ENCODE assay signal across 40 mouse cellular contexts in genomic region chrX:103368650-103369049, GRCm38 (mm10). TPM values are rescaled to one million over a fixed set of nuclear protein-coding genes. Genes with fewer than 3 reads are reported as not detected.
"Had no signal": no experiment of that assay in that cellular context is flagged by ENCODE, and none has a peak within 500 bp of the region (broad histone marks: within the 10 kb centered on the region; RNA-seq: fewer than 3 reads in every experiment).

No protein-coding gene starts in this region.

- H3K9me3 ChIP-seq: embryonic facial prominence, embryonic 10.5 days; embryonic facial prominence, embryonic 12.5 days; embryonic facial prominence, embryonic 13.5 days; embryonic facial prominence, embryonic 15.5 days; forebrain, embryonic 10.5 days; forebrain, embryonic 12.5 days; forebrain, embryonic 13.5 days; forebrain, embryonic 15.5 days; heart, embryonic 10.5 days had no signal

- H3K4me1 ChIP-seq: embryonic facial prominence, embryonic 10.5 days; embryonic facial prominence, embryonic 12.5 days; embryonic facial prominence, embryonic 13.5 days; embryonic facial prominence, embryonic 15.5 days; forebrain, embryonic 12.5 days; forebrain, embryonic 13.5 days; heart, embryonic 10.5 days had no signal

- H3K36me3 ChIP-seq: embryonic facial prominence, embryonic 10.5 days; embryonic facial prominence, embryonic 12.5 days; embryonic facial prominence, embryonic 13.5 days; embryonic facial prominence, embryonic 15.5 days; forebrain, embryonic 10.5 days; forebrain, embryonic 12.5 days; forebrain, embryonic 15.5 days; heart, embryonic 10.5 days had no signal

- H3K9ac ChIP-seq: embryonic facial prominence, embryonic 12.5 days; embryonic facial prominence, embryonic 13.5 days; embryonic facial prominence, embryonic 15.5 days; forebrain, embryonic 12.5 days; forebrain, embryonic 13.5 days; forebrain, embryonic 15.5 days; forebrain, postnatal 0 days had no signal

- DNase-seq: cerebellum, adult 8-10 months; cerebellum, adult 9-10 months; cerebellum, adult 9-11 months; cerebellum, postnatal 10 days; cerebellum, postnatal 14 days; cerebellum, postnatal 25 days; cerebellum, postnatal 36 days; embryo, embryonic 11 days; forebrain, postnatal 0 days; gastrocnemius, adult 2 months; gastrocnemius, postnatal 10 days; gastrocnemius, postnatal 14 days; gastrocnemius, postnatal 25 days; gastrocnemius, postnatal 36 days; heart, adult 11 months; heart, adult 18-20 months; heart, adult 2 months had no signal

- H3K27ac ChIP-seq: embryonic facial prominence, embryonic 10.5 days; embryonic facial prominence, embryonic 12.5 days; embryonic facial prominence, embryonic 13.5 days; embryonic facial prominence, embryonic 15.5 days; forebrain, embryonic 10.5 days; forebrain, embryonic 12.5 days; forebrain, embryonic 13.5 days; forebrain, embryonic 15.5 days; gastrocnemius, adult 2 months; heart, adult 2 months; heart, embryonic 10.5 days had no signal

- H3K27me3 ChIP-seq: embryonic facial prominence, embryonic 15.5 days had no signal

- H3K4me3 ChIP-seq: embryonic facial prominence, embryonic 10.5 days; embryonic facial prominence, embryonic 12.5 days; embryonic facial prominence, embryonic 13.5 days; embryonic facial prominence, embryonic 15.5 days; erythroblast, embryonic 14.5 days; forebrain, embryonic 10.5 days; forebrain, embryonic 12.5 days; forebrain, embryonic 13.5 days; forebrain, embryonic 15.5 days; gastrocnemius, adult 2 months; heart, adult 2 months; heart, embryonic 10.5 days had no signal

- H3K4me2 ChIP-seq: embryonic facial prominence, embryonic 12.5 days; embryonic facial prominence, embryonic 13.5 days; embryonic facial prominence, embryonic 15.5 days; forebrain, embryonic 12.5 days; forebrain, embryonic 13.5 days; forebrain, embryonic 15.5 days had no signal

RNA-seq across cellular contexts. Expression of gene Chic1, which starts 12.4 kb away (rescaled TPM):
- total RNA-seq: granulocyte monocyte progenitor cell, adult 5-6 weeks had no signal
- polyA plus RNA-seq: erythroblast, embryonic 14.5 days had no signal

RNA-seq across cellular contexts. Expression of gene Tsx, which starts 45.6 kb away (rescaled TPM):
- total RNA-seq: common myeloid progenitor, adult 5-6 weeks; forebrain, postnatal 0 days; gastrocnemius, adult 18-20 months; gastrocnemius, adult 2 months; gastrocnemius, adult 8-10 months; gastrocnemius, postnatal 10 days; gastrocnemius, postnatal 14 days; gastrocnemius, postnatal 25 days; gastrocnemius, postnatal 36 days; granulocyte monocyte progenitor cell, adult 5-6 weeks; heart, adult 18-20 months; heart, adult 2 months had no signal
- polyA plus RNA-seq: embryonic facial prominence, embryonic 10.5 days; embryonic facial prominence, embryonic 12.5 days; erythroblast, embryonic 14.5 days; forebrain, embryonic 14.5 days; gonadal fat pad, adult 2 months; heart, adult 2 months; heart, embryonic 10.5 days had no signal

RNA-seq across cellular contexts. Expression of gene Cdx4, which starts 47.5 kb away (rescaled TPM):
- total RNA-seq: common myeloid progenitor, adult 5-6 weeks; forebrain, postnatal 0 days; gastrocnemius, adult 18-20 months; gastrocnemius, adult 2 months; gastrocnemius, adult 8-10 months; gastrocnemius, postnatal 10 days; gastrocnemius, postnatal 14 days; gastrocnemius, postnatal 25 days; gastrocnemius, postnatal 36 days; gastrocnemius, postnatal 4 days; granulocyte monocyte progenitor cell, adult 5-6 weeks; heart, adult 18-20 months; heart, adult 2 months had no signal
- polyA plus RNA-seq: cortical plate, adult 2 months; embryonic facial prominence, embryonic 10.5 days; embryonic facial prominence, embryonic 11.5 days; embryonic facial prominence, embryonic 12.5 days; embryonic facial prominence, embryonic 13.5 days; embryonic facial prominence, embryonic 14.5 days; embryonic facial prominence, embryonic 15.5 days; erythroblast, embryonic 14.5 days; forebrain, embryonic 10.5 days; forebrain, embryonic 11.5 days; forebrain, embryonic 12.5 days; forebrain, embryonic 13.5 days; forebrain, embryonic 14.5 days; forebrain, embryonic 15.5 days; forebrain, embryonic 16.5 days; forebrain, postnatal 0 days; frontal cortex, adult 2 months; gonadal fat pad, adult 2 months; heart, adult 2 months; heart, embryonic 10.5 days had no signal

RNA-seq across cellular contexts. Expression of gene Gm26992, which starts 53.2 kb away (rescaled TPM):
- total RNA-seq: common myeloid progenitor, adult 5-6 weeks; forebrain, postnatal 0 days; gastrocnemius, adult 18-20 months; gastrocnemius, adult 2 months; gastrocnemius, adult 8-10 months; gastrocnemius, postnatal 10 days; gastrocnemius, postnatal 14 days; gastrocnemius, postnatal 25 days; gastrocnemius, postnatal 36 days; gastrocnemius, postnatal 4 days; granulocyte monocyte progenitor cell, adult 5-6 weeks; heart, adult 18-20 months; heart, adult 2 months had no signal
- polyA plus RNA-seq: cortical plate, adult 2 months; embryonic facial prominence, embryonic 10.5 days; embryonic facial prominence, embryonic 11.5 days; embryonic facial prominence, embryonic 12.5 days; embryonic facial prominence, embryonic 13.5 days; embryonic facial prominence, embryonic 14.5 days; embryonic facial prominence, embryonic 15.5 days; erythroblast, embryonic 14.5 days; forebrain, embryonic 10.5 days; forebrain, embryonic 11.5 days; forebrain, embryonic 12.5 days; forebrain, embryonic 13.5 days; forebrain, embryonic 14.5 days; forebrain, embryonic 15.5 days; forebrain, embryonic 16.5 days; frontal cortex, adult 2 months; gonadal fat pad, adult 2 months; heart, adult 2 months; heart, embryonic 10.5 days had no signal
